Mouse (Mus musculus) T-helper 2 cell (primary cell): Measurements from ENCODE around the gene Rcan2.
"Not testable (repeated sequence)": the region's sequence is repeated elsewhere in the genome, so short reads cannot be mapped to it uniquely, and the experiment has no call there.

Source experiments
- in situ Hi-C: fragments of 300-600 bp; cut with MboI, MseI; formaldehyde crosslinking; loops from one replicate; pipeline ENCODE4 v1.15.1; 2025; ENCODE audit warnings: high pct_unique_total_duplicates

Gene Rcan2

GRCm38 (mm10) chr17:43824781-43825410 lies 23.7 kb downstream of the Rcan2 start:
- in situ Hi-C loops: no loop called here

GRCm38 (mm10) chr17:43825411-43825785 lies 24.2 kb downstream of the Rcan2 start:
- in situ Hi-C loops: not testable (repeated sequence)

- in situ Hi-C loops: no loop called here
Measured at GRCm38 (mm10) chr17:43827261-43827660, 26.1 kb downstream of the Rcan2 start.

GRCm38 (mm10) chr17:43832401-43833124 lies 31.4 kb downstream of the Rcan2 start:
- in situ Hi-C loops: no loop called here

DNA sequence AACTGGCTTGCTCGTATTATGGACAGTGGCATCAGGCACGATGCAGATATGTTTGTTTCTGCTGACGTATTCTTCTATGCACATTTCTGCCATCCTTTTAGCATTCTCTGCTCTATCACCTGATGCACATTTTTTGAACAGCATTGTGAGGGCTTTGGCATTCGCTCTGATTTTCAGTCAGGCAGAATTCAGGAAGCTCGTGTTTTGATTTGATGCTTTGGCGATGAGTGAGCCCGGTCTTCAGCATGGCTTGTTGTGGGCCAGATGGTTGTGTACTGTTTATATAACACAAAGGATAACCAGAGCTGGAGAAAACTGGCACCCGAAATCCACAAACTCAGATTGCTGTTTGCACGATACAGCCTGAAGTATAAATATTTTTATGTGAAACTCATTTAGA lies 39.1 kb downstream of the Rcan2 start:
- in situ Hi-C loops: no loop called here

DNA sequence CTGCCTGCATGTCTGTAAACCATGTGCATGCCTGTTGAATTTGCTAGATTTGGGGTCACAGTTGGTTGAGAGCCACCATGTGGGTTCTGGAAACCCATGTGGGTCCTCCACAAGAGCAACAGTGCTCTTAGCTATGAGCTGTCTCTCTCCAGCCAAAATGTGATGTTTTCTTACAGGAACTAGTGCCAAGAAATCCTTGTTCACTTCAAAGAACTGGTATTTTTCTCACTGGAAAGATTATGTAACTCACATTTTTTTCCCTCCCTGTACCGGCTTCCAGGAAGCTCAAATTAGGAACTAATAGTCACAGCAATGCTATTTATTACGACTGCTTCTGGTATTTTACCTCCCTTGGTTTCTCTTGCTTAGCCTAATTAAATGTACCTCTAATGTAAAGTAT lies 45.6 kb downstream of the Rcan2 start:
- in situ Hi-C loops: no loop called here

DNA sequence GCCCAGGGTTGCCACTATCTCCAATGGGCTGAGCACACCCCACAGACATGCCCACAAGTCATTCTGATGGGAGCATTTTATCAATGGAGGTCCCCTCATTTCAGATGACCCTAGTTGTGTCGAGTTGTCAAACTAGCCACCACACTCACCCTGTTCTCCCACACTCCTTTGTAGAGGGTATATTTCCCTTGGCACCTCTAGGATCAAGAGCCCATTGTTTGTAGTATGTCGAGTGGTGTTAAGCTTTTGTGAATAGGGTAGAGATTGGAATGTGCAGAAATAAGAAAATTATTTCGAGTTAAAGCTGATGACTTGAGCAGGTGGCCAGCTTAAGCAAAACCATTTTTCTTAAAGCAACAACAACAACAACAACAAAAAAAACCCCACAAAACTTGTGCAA lies 47.8 kb downstream of the Rcan2 start:
- in situ Hi-C loops: no loop called here

GRCm38 (mm10) chr17:43855132-43855531 lies 54.0 kb downstream of the Rcan2 start:
- in situ Hi-C loops: no loop called here

- in situ Hi-C loops: no loop called here
Measured at GRCm38 (mm10) chr17:43856081-43856480, 54.9 kb downstream of the Rcan2 start.

- in situ Hi-C loops: no loop called here
Measured at GRCm38 (mm10) chr17:43868808-43869207, 67.7 kb downstream of the Rcan2 start.

DNA sequence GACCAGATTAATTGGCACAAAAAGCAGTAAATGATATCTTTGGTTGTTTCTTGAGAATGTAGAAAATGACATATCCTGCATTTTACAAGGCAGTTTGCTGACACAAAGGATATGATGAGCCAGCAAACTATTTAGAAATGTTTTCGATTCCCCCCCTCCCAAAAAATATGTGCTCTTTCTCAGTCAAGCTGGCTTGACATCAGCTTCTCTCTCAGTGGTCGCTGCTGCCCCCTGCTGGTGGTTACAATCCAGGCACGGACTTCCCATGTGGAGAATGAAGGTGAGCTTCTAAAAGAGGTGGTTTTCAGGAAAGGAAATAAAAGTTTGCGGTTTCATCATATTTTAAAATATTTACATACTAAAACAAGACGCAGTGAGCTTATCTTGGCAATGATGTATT lies 68.5 kb downstream of the Rcan2 start:
- in situ Hi-C loops: loop anchor here (5.0 kb wide), 1 partner anchor 167 kb away; no protein-coding TSS in a partner anchor

DNA sequence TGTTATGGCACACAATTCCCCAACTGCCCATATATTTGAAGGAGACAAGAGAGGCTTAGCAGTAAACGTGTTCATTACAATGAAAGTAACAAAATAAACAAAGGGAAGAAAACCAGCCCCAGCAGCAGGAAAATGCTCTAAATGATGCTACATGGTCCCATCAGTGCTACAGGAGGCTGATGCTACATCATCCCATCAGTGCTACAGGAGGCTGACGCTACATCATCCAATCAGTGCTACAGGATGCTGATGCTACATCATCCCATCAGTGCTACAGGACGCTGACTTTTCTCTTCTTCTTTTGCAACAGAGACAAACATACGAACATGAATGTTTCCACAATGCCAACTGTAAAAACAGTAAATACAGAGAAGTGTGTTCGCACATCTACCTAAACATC lies 73.3 kb downstream of the Rcan2 start:
- in situ Hi-C loops: loop anchor here (5.0 kb wide), 1 partner anchor 172 kb away; no protein-coding TSS in a partner anchor

DNA sequence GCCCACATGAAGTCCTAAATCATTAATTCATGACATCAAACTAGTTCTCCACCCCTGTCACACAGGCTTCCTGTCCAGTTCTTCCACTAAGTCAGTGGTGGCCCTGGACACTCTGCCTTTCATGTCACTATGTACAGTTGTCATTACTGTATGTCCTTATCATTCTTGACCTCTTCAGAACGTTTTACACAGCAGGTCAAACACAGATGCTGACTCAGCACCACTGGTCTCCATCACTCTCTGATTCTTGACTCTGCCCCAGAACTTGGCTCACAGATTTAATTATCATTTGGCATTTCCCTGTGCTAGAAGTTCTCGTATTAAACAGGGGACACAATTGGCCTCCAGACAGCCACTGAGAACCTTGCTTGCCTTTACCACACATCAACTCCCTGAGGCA lies 76.3 kb downstream of the Rcan2 start:
- in situ Hi-C loops: no loop called here

DNA sequence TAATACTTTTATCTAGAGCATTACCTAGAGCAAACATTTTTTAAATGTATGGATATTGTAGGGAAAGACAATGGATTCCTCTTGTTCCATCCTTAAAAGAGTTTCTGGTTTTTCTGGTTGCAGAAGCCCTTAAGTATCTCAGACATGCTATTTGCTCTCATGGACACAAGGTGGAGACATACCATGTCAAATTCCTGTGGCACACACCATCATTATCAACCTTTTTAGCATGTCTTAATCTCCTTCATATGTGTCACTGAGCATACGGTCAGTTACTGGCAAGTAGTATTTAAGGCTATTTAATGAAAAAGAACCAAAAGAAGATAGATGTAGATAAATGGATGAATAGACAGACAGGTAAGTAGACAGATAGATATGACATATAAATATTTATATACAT lies 81.9 kb downstream of the Rcan2 start:
- in situ Hi-C loops: loop anchor here (5.0 kb wide), 1 partner anchor 249 kb away; no protein-coding TSS in a partner anchor

GRCm38 (mm10) chr17:43886262-43886661 lies 85.1 kb downstream of the Rcan2 start:
- in situ Hi-C loops: no loop called here

- in situ Hi-C loops: no loop called here
Measured at GRCm38 (mm10) chr17:43887931-43888330, 86.8 kb downstream of the Rcan2 start.

GRCm38 (mm10) chr17:43897346-43897745 lies 96.2 kb downstream of the Rcan2 start:
- in situ Hi-C loops: no loop called here

- in situ Hi-C loops: no loop called here
Measured at GRCm38 (mm10) chr17:43899405-43900092, 98.4 kb downstream of the Rcan2 start.

DNA sequence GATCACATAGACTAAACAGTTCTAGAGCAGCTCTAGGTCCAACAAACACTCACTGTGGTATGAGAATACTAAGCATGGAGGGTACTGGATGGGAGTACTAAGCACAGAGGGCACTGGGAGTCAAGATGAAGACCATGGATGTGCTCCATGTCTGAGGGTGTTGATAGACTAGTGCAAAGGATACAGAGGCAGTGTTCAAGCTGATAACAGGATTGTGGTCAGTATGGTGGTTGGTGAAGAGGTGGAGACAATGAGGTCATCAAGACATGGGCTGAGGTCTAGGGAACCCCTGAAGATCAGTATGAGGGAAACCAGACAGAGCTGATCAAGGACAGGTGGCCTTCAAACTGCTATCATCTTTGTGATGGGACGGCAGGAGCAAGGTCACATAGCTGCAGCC lies 99.0 kb downstream of the Rcan2 start:
- in situ Hi-C loops: no loop called here

GRCm38 (mm10) chr17:43901474-43901873 lies 100.3 kb downstream of the Rcan2 start:
- in situ Hi-C loops: no loop called here

DNA sequence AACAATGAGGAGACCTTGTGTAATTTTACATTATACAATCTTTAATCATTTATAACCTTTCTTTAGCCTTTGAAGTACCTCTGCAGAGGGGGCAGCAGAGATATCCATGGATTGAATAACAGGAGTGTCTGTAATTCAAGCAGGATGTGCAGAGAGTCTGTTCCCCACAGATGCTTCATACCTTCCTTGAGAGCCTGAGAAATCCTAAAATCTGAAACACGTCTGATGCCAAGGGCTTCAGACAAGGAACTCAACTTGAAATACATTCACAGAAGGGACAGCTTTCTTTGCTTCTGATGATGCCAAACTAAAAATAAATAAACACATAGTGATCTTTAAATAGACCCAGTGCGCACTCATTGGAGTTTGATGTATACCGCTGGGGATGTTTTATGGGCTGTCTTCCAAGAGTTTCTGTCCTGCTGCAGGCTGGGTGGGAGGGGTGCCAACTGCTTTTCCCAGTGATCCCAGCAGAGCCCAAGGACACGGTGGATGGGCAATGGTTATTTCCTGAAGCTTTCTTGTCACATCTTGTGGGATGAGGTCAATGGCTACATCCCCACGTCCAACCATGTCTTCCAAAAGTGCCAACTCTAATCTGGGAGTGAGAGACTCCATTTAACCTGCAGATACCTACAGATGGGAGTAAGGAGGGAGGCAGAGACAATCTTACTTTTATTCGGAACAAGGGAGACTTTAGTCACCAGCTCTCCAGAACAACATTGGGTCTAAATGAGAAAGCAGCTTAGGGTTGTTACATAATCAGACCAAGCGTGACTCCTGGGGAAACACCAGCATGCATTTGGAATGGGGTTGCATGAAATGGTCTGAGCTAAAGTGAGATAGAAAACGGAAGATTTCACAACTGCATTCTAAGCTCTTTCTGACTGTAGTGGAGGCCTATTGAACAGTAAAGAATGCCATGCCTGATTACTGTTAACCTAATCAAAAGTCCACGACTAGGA lies 102.9 kb downstream of the Rcan2 start:
- in situ Hi-C loops: no loop called here

DNA sequence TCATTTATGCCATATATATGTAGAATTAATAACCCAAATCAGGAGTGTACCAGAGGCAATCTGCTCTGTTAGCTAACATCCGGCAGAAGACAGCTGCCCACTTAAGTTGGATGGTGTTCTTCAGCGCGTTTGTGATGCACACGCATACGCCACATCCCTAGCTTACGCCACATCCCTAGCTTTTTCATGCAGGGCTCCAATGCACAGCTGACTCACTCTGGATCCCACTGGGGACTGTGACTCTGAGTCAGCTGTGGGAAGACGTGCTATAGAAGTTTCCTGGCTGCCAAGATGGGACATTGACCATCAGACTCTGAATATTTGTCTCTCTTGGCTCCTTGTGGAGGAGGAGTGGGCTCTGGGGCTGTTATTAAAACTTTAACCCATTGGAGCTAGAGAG lies 103.7 kb downstream of the Rcan2 start:
- in situ Hi-C loops: no loop called here
